Mouse (Mus musculus) limb, embryonic 15.5 days (tissue): ENCODE data around the gene Epb41l1. TPM values are rescaled to one million over a fixed set of nuclear protein-coding genes. Genes with fewer than 3 reads are reported as not detected.

Source experiments
- microRNA-seq: library from miRNA; unstranded; fragments of <30 nt; microRNA quantifications from one replicate; pipeline ENCODE4, GENCODE M21; 2016
- polyA plus RNA-seq: library from polyadenylated mRNA; unstranded; fragments of >200 nt; fragmentation: Nextera tagmentation; extraction: Ambion mirVana; gene quantifications from 2 replicates; pipeline ENCODE4 v1.2.1, GENCODE M21; 2015

The Epb41l1 gene
- polyA plus RNA-seq, 1 experiment from 2014 or later, result 3.1 TPM

Small RNA genes within 50 kb of the gene (microRNA-seq; reads per million reads assigned to microRNA genes)
- gene Gm22758, result not detected

Other genes starting within 250 kb of the Epb41l1 start
- 595 and 644 TPM in 2 replicates for gene Rbm39, start 240.7 kb upstream of the Epb41l1 start, polyA plus RNA-seq
- gene Phf20, start 224.4 kb upstream of the Epb41l1 start, polyA plus RNA-seq, result 68.4 and 70.8 TPM in 2 replicates
- gene Cnbd2, start 108.6 kb upstream of the Epb41l1 start, polyA plus RNA-seq, result 3.8 and 3.9 TPM in 2 replicates
- gene Scand1, start 108.2 kb upstream of the Epb41l1 start, polyA plus RNA-seq, result 56.0 and 68.1 TPM in 2 replicates
- gene Aar2, start 126.7 kb downstream of the Epb41l1 start, polyA plus RNA-seq, result 33.2 and 33.4 TPM in 2 replicates
- 83.7 and 86.5 TPM in 2 replicates for gene Dlgap4, start 192.8 kb downstream of the Epb41l1 start, polyA plus RNA-seq